Mouse (Mus musculus): ENCODE data around the gene Laptm4a.

DNA sequence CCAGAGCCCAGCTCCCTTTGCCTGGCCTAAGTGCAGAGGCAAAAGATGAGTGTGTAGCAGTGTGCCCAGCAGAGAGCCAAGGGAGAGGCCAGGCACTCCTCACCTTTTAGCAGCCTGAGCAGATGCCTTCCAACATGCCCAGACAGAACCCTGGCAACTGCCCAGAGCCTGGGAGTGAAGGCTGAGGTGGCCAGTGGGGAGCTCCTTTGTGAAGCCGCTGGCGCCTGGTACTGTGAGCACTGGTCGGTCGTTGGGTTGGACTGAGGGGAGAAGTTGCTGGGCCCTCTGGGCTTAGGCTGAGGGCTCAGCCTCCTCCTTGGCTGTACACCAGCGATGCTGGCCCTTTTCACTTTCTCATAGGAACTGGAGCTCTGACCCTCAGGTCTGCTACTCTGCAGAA, 5.1 kb upstream of the Laptm4a start:
- TF ChIP-seq CTCF (IDR thresholded peaks at IDR 0.05; ENCODE audit: low read depth, low read length) = no peak
- TF ChIP-seq POLR2A (IDR thresholded peaks at IDR 0.05; ENCODE audit: extremely low read depth, insufficient read depth, low read length) = no peak
